Mouse (Mus musculus): ENCODE data around the gene Gm12169. TPM values are rescaled to one million over a fixed set of nuclear protein-coding genes. Genes with fewer than 3 reads are reported as not detected.

Gene Gm12169
- polyA plus RNA-seq, 1 experiment from 2014 or later: not detected

DNA sequence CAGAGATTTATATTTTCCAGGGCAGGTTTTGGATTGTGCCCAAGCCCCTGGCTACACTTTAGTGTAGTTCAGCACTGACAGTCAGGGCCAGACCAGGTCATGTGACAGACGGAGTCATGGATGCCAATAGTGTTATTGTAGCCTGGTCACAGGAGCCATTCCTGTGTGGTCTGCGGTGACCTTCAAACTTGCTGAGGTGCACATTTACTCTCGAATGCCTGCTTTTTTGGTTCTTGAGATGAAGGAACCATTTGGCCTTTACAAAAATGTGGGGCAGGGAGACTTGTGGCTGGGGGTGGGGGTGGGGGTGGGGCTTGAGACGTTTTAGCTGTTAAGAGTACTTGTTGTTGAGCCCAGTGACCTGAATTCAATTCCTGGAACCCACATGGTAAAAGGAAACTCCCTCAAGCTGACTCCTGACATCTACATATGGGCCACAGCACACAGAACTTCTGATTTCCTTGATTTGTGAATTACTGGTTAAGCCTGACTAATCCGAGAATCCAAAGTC lies 54.8 kb downstream of the Gm12169 start:
- TF ChIP-seq EP300 (IDR thresholded peaks at IDR 0.05; ENCODE audit: low read depth) (no peak), CTCF (IDR thresholded peaks at IDR 0.05; ENCODE audit: low read depth) (no peak)
- no peak overlapping the region for H3K27ac ChIP-seq (ENCODE audit: low read depth)
- no peak overlapping the region for H3K9ac ChIP-seq (replicated peaks)
- H3K36me3 ChIP-seq (replicated peaks; ENCODE audit: insufficient read depth, low read length): no peaks in the 10 kb centered on the region
- peaks cover 12% of the 10 kb centered on the region for H3K4me1 ChIP-seq (ENCODE audit: insufficient read depth)
- no peak overlapping the region for H3K4me3 ChIP-seq (ENCODE audit: low read depth, low read length)
- no peaks in the 10 kb centered on the region for H3K9me3 ChIP-seq (ENCODE audit: low read length)
- no peak for ATAC-seq
- no peak overlapping the region for H3K4me2 ChIP-seq (ENCODE audit: low read depth, low read length)
- 55% methylated on average over 5 of the region's 5 CpGs for WGBS (ENCODE audit: insufficient replicate concordance)
- no peaks in the 10 kb centered on the region for H3K27me3 ChIP-seq (ENCODE audit: insufficient read depth, low read length)
- no peak for DNase-seq

DNA sequence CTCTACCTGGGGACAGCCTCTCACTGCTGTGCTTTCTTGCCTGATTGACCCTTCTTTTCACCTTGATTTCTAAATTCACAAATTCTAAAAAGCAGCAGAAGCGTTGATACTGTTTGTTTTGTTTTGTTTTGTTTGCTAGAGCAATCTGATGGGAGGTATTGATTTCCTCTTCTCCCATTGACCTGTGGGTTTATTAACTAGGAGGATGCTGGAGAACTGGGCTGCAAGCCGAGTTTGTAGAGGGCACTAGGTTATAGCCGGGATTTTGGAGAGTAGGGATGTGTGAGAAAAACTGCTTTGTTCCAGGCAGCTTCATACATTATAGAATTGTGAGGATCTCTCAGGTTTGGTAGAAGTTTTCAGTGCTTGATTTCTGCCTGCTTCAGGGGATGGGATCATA lies 56.4 kb downstream of the Gm12169 start:
- ATAC-seq: peak; percentile 81
- 55% methylated on average over 3 of the region's 3 CpGs for WGBS (ENCODE audit: insufficient replicate concordance)
- Histone ChIP-seq H3K4me2 (ENCODE audit: low read depth, low read length) (no peak overlapping the region; the same call in 1 of the 2 replicates), H3K9me3 (ENCODE audit: low read length) (no peaks in the 10 kb centered on the region), H3K4me3 (ENCODE audit: low read depth, low read length) (no peak overlapping the region), H3K27me3 (ENCODE audit: insufficient read depth, low read length) (no peaks in the 10 kb centered on the region), H3K9ac (replicated peaks) (no peak overlapping the region), H3K27ac (ENCODE audit: low read depth) (peak overlapping the region; percentile 0; the same call in 1 of the 2 replicates), H3K4me1 (ENCODE audit: insufficient read depth) (peaks cover 12% of the 10 kb centered on the region), H3K36me3 (replicated peaks; ENCODE audit: insufficient read depth, low read length) (no peaks in the 10 kb centered on the region)
- TF ChIP-seq EP300 (IDR thresholded peaks at IDR 0.05; ENCODE audit: low read depth) (no peak), CTCF (IDR thresholded peaks at IDR 0.05; ENCODE audit: low read depth) (no peak)
- DNase-seq: peak; percentile 49

DNA sequence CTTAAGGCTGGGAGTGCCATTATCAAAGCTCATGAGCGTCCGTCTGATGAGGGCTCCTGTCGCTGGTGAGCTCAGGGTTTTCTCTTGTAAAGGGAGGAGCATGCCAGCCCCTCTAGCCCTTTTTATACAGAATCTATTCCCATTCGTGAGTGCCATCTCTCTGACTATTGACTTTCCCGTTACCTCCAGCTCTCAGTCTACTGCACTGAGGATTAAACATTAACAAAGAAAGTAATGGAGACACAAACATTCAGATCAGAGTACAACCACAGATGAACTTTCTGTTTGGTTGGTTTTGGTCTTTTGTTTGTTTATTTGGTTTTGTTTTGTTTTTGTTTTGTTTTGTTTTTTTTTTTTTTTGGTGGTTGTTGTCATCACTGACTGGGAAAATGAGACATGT lies 58.7 kb downstream of the Gm12169 start:
- 54% methylated on average over 5 of the region's 5 CpGs for WGBS (ENCODE audit: insufficient replicate concordance)
- Histone ChIP-seq H3K9me3 (ENCODE audit: low read length) (no peaks in the 10 kb centered on the region), H3K4me3 (ENCODE audit: low read depth, low read length) (no peak overlapping the region), H3K9ac (replicated peaks) (no peak overlapping the region), H3K36me3 (replicated peaks; ENCODE audit: insufficient read depth, low read length) (no peaks in the 10 kb centered on the region), H3K4me2 (ENCODE audit: low read depth, low read length) (no peak overlapping the region), H3K27me3 (ENCODE audit: insufficient read depth, low read length) (no peaks in the 10 kb centered on the region), H3K4me1 (ENCODE audit: insufficient read depth) (peaks cover 12% of the 10 kb centered on the region), H3K27ac (ENCODE audit: low read depth) (no peak overlapping the region)
- no peak for DNase-seq
- TF ChIP-seq CTCF (IDR thresholded peaks at IDR 0.05; ENCODE audit: low read depth) (no peak), EP300 (IDR thresholded peaks at IDR 0.05; ENCODE audit: low read depth) (no peak)
- no peak for ATAC-seq

Other genes with a start within 250 kb of the Gm12169 start
- gene Cyfip2, start 211.4 kb upstream of the Gm12169 start, polyA plus RNA-seq (2015; fragmentation: Nextera tagmentation; extraction: Ambion mirVana): 4.8 and 6.1 TPM in 2 replicates
- 0.09 and 0.19 TPM in 2 replicates for gene Itk, start 134.7 kb upstream of the Gm12169 start, polyA plus RNA-seq (2015; fragmentation: Nextera tagmentation; extraction: Ambion mirVana)
- not detected in 2 replicates for gene Fam71b, start 127.7 kb upstream of the Gm12169 start, polyA plus RNA-seq (2015; fragmentation: Nextera tagmentation; extraction: Ambion mirVana)
- gene Med7, start 87.3 kb upstream of the Gm12169 start, polyA plus RNA-seq (2015; fragmentation: Nextera tagmentation; extraction: Ambion mirVana): 39.4 and 41.4 TPM in 2 replicates
- 0.28 TPM in 2 replicates for gene Havcr2, start 69.3 kb upstream of the Gm12169 start, polyA plus RNA-seq (2015; fragmentation: Nextera tagmentation; extraction: Ambion mirVana)
- not detected in 2 replicates for gene BC053393, start 47.3 kb downstream of the Gm12169 start, polyA plus RNA-seq (2015; fragmentation: Nextera tagmentation; extraction: Ambion mirVana)
- not detected in 2 replicates for gene Dppa1, start 105.0 kb downstream of the Gm12169 start, polyA plus RNA-seq (2015; fragmentation: Nextera tagmentation; extraction: Ambion mirVana)
- gene Timd2, start 182.8 kb downstream of the Gm12169 start, polyA plus RNA-seq (2015; fragmentation: Nextera tagmentation; extraction: Ambion mirVana): 49.1 and 49.2 TPM in 2 replicates
- gene Havcr1, start 210.9 kb downstream of the Gm12169 start, polyA plus RNA-seq (2015; fragmentation: Nextera tagmentation; extraction: Ambion mirVana): 0.07 TPM in 1 of 2 replicates, not detected in the other

All from liver, postnatal 0 days (tissue).